Mouse (Mus musculus): ENCODE measurements at regions not wholly inside any gene's neighbourhood (a gene's known extent, or its start where the extent isn't known, plus 50 kb on each side); places are given as distances from the start of the nearest gene placed in this dataset.
A peak's percentile ranks its signal among the peaks of the same experiment; 100 is the strongest.

DNA sequence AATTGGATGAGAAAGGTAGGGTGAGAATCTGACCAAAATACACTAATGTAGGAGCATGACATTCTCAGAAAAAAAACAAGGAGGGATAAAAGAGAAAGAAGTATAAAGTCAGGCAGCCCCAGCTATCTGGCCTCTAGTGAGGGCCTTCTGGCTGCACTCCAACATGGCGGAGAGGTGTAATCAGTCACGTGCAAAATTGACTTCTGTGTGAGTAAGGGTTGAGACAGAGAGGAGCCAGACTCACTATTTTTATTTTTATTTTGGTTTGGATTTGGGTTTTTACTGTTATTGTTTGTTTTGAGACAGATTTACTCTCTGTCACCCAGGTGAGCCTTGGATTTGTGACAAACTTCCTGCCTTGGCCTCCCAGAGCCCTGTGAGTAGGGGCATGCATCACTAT lies 174.0 kb upstream of the Tars start:
- no peak for DNase-seq (ENCODE audit: low spot score in 2 of 2)

DNA sequence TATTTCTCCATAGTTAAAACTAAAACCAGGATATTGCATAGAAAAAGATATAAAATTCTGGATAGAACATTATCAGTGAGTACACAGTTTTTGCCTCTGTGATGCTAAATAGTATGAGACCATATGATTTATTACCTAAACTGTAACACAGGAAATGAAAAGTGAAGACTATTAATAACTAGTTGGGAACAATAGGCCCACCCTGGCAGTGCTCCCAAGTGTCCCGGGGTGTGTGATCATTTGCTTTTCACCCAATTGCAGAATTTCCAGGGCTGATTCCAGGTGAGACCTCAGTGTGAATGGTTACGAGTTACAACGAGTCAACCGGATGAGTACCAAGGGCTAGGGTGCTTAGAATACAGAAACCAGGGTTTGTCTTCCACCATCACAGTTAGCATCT lies 172.6 kb upstream of the Tars start:
- no peak for DNase-seq (ENCODE audit: low spot score in 2 of 2)

DNA sequence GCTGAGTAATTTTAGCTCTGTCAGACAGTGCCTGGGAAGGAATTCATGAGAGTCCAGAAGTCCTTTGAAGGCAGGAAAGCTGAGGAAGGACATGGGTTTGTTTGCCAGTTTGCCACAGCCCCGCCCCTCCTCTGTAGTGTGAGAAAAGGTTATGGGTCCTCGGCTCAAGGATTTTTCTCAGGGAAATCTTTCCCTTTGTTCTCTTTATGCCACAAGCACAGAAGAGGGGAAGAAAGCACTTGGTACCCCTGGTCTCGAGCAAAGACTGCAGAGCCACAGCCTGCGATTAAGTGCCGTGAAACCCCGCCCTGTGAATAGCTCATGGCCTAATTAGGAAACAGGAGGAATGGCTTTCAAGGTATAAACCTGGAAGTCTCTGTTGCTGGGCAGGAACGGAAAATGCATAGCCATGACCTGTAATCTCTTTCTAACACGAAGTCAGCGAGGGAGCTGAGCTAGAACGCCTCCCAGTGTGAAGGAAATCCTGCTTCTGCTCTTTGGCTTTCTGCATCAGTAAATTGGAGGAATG lies 166.1 kb upstream of the Tars start:
- no peak for DNase-seq (ENCODE audit: low spot score in 2 of 2)

DNA sequence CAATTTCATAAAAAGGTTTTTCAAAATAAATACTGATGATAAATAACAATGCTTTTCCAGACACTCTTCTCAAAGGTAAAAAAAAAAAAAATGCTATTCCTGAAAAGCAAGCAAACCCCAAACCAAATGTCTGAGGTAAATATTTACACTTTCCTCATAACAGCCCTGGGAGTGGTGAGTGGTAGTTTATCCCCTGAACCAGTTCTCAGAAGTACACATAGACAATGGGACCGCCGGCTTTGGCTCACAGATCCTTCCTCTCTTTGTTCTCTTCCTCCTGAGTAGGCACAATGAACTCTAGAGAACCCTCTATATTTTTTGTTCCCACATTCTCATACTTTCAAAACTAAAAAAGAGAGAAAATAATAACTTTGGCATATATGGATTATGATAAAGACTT lies 153.1 kb upstream of the Tars start:
- no peak for DNase-seq (ENCODE audit: low spot score in 2 of 2)

DNA sequence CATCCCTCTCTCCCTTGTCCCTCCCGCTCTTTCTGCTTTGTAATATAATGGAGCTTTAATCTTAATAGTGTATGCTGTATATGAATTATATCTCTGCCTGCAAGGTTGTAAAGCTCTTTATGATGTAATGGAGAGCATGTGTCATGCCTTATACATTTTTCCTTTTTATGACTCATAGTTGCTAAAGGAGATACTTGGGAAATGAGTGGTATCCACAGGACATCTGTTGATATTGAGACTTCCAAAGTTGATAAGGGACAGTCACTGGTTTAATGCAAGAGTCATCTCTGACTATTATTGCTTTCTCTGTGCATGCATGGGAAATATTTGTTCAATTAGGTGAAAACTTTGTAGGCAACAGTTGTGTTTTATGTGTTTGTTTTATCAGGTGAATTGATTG lies 152.6 kb upstream of the Tars start:
- DNase-seq (ENCODE audit: low spot score in 2 of 2): no peak

DNA sequence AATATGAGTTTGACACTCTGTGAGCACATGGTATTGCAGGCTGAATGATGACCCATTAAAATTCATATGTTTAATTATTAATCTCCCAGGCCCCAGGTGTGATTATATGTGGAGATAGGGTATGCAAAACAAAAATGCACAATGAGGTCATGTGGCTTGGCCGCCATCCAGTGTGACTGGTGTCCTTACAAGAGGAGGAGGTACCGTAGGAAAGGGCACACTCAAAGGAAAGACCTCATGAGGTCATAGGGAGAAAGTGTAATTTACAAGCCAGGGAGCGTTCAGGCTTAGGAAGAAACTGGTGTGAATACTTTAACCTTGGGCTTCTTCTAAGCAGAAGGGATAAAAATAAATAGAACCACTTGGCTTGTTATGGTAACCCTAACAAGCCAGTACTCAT lies 140.0 kb upstream of the Tars start:
- no peak for DNase-seq (ENCODE audit: low spot score in 2 of 2)

DNA sequence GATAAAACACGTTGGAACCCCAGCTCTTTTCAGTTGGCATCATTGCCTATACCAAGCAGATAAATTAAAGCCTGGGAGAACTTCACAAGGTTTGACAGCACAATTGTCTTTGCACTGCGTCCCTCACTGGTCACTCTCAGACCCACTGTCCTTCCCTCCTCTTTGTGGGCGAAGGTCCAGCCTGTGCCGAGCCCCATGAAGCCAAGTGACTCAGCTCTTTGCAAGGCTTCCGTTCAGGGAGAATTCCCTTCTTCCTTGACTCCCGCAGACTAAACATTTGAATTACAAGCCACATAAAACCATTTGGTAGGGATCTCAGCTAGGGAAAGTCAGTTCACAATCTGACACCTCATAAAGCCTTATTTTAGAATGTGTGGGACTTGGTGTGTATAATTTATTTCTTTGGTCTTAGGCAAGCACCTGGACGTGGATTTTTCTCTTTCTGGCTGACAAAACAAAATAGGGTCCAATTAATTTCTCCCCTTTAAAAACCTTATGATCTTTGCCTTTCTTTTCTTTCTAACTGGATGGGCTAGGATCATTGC lies 136.7 kb upstream of the Tars start:
- DNase-seq (ENCODE audit: low spot score in 2 of 2): no peak

DNA sequence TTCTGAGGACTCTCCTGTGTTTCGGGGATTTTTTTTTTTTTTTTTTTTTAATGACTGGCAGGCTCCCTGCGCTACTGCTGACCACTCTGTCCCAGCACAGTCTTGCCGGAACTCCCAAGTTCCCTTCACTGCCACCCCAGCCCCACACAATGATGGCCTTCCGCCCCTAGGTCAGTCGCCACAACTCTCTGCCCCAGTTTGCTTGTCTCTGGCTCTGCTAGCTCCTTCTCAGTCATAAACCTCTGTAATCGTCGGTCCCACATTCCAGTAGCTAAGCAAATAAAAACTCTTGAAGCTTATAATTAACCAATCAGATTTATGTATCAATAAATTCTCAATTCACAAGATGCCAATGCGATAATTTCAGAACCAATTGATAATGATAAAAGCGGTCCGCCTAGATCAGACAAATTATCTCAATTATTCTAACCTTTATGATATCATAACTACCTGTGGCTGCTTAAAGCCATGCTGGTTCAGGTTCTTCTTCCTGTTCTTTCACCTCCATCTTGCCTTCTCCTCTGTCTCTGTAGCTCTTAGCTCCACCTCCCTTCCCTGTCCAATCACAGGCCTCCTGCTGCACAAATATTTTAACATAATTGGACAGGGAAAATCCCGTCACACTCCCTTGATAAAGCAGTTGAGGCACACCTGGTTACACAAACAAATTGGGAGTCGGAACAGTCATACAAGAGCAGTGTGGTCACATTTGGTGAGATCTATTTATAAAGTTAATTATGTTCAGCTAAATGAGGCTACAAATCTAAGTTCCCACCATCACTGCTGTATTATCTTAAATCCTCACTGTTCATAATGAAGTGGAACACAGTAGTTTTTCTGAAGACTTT lies 135.2 kb upstream of the Tars start:
- DNase-seq (ENCODE audit: low spot score in 2 of 2): no peak

DNA sequence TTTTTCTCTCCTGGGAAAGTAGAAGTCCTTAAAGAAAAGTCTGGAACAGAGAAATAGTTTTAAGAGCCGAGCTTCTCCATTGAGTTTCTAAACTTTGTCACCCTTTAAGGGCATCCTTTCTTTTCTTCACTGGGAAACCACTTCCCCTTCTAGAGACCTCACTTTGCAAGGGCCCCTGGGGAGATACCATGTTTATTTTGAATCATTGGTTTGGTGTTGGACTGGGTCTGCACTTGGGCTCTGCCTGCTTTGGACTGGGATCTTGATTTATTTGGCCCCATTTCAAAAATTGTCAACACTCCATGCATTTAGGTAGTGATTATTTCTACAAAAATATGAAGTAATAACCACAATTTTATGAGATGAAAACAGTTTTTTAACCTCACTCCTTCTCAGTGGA lies 134.2 kb upstream of the Tars start:
- DNase-seq (ENCODE audit: low spot score in 2 of 2): no peak

DNA sequence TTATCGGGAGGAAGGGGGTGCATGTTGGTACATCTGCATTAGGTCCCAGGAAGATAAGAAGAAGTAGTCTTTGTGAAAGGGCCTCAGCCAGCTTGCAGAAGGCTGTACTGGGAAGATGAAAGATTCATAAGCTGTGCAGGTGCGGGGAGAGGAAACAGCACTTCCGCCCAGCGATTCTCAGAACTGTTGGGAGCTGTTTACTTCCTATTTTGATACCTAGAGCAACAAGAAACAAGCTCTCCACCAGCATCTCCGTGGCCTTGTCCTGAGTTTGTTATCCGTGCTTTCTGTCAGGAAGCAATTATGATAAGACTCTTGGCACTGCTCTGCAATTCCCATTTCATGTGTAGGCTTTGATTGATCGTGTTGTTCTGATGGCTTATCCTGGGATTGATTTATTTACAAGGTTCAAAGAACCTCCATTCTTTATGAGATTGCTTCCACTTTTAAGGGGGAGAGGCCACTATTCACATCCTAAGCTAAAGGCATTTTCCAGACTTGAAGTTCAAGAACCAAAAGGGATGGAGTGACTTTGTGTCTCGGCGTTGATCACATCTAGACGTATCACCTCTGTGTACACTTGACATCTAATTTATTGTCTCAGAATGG lies 133.6 kb upstream of the Tars start:
- peak in 1 of 2 experiments; percentile 46 for DNase-seq (ENCODE audit: low spot score in 2 of 2)

DNA sequence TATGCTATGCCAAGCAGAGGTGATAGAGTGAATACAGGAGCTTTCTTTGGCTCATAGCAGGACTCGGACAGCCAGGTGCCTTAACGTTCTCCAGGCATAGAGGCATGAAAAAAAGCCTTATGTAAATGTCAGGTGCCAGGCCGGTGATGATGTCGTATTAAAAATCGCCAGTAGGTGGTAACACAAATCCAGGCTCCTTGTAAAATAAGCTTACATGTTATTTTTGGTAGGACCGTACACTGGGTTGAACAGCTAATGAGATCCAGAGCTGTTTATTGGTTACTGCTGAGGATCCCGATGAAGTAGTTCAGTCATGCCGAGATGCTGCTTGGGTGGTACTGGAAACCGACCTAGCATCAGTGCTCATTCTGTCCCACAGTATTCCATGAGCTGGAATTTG lies 133.1 kb upstream of the Tars start:
- DNase-seq (ENCODE audit: low spot score in 2 of 2): peak in 1 of 2 experiments; percentile 17

DNA sequence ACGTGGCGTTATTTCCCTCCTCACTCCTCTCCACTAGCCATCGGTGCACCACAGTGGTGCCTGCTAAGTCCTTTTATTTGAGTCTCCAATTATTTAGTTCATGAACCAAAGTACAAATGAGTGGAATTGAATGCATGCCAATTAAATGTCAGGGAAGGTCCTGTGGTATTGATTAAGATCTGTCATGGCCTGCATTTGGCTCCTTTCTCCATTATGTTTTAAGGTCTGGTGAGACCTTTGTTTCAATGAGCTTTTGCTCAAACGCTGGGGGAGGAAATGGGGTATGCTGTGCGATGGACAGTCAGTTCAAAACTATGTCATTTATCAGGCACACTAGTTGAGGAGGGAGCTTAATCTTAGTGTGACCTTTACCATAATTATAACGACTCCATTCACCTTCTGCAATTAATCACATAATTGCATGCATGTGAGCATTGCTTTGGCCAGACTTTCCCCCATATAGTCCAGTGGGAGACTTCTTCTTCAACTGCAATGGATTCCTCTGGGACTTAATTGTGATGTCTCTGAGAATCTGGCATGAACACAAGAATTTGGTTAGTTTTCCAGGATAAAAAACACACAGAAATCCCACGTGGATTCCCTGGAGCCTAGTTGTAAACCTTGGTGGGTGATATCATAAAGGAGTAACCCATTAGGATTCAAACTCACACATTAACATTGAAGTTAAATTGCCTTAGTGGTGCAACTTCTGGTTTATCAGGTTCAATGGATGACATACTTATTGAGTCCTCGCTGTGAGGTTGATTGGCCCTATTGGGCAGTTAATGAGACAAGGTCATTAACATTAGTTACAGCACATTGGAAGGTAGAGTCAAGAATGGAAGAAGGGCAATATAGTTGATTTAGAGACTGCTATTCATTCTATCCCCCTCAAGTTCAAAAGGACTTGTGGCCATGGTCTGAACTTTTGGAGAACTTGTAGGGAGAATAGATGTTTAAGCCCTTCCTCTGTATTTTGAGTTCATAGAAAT lies 130.7 kb upstream of the Tars start:
- no peak for DNase-seq (ENCODE audit: low spot score in 2 of 2)

DNA sequence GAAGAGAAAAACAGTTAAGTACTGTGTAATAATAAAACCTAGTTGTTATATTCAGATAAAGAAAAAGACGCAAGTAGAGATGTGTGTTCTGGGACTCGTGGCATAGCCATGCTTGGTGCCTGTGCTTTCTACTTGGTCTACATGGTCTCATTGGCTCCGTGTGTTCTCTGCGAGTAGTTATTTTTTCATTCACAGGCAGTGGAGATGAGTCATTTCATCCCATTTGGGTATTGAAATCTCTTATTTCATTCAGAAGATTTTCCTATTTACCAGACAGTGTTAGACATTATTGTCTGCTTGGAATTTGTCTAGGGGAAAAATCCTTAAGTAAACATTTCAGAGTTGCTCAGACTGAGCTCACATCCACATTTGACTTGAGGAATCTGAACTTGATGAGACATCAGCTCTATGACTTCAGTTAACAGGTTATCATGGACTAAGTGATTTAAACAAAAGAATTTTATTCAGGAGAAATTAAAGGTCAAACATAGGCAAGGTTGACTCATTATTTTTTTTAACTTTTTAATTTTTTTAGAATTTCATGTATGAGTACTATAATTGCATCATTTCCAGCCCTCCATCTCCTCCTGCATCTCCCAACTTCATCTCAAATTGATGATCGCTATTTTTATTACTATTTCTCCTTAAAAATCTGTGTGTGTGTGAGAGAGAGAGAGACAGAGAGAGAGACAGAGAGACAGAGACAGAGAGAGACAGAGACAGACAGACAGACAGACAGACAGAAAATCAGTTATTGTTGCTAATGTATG lies 125.1 kb upstream of the Tars start:
- DNase-seq (ENCODE audit: low spot score in 2 of 2): no peak

DNA sequence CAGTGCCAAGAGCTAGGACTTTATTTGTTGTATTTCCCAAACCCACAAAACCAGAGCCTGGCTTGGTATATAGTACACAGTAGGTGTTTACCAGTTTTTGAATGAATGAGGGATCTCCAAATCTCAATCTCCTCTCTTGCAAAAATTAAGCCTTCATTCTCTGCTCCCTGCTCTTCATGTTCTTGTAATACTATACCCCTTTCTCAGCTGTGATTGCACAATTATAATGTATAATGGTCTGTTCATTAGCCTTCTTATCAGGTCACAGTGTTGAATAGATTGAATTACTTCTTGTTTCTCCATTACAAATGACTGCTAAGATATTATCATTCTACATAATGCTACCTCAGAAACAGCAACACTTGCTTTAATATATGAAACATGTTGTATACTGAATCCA lies 119.1 kb upstream of the Tars start:
- DNase-seq (ENCODE audit: low spot score in 2 of 2): no peak

DNA sequence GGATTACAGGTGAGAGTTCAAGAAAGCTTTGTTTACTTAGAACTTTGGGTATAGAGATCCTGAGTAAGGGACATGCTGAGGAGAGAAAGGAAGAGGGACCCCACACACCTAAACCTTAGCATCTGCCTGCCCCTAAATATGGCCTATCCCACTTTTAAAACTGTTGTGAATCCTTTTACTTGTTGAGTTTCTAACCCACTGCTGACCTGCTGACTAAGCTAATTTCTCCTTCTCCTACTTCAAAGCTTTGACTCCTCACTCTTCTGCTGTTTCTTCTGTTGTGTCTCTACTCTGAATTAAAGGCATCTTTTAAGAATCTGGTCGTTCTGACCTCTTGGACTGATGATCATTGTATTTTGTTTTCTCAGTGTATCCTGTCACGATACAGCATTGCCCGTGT lies 118.4 kb upstream of the Tars start:
- no peak for DNase-seq (ENCODE audit: low spot score in 2 of 2)

DNA sequence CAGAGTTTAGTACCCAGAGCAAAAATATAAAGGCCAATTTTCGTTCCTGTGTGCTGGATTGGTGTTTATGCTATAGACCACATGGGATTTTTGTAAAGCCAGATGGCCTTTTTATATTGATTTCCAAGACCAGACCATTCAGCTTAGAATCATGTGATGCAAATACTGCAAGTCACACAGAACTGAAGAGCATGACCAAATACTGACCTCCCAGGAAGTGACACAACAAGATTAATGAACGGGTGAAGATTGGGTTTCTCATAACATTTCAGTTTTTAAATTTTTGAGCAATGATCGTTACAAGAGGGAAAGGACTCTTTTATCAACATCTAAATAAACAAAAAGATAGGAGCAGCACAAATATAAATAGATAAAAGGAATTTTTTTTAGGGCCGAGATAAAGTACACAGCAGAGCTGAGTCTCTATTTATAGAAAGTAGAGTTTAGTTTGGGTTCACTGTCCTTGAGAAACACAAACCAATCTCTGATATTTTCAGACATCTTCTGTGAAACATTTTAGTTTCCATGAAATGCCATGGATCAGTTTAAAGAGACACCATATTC lies 105.7 kb upstream of the Tars start:
- DNase-seq (ENCODE audit: low spot score in 2 of 2): no peak

DNA sequence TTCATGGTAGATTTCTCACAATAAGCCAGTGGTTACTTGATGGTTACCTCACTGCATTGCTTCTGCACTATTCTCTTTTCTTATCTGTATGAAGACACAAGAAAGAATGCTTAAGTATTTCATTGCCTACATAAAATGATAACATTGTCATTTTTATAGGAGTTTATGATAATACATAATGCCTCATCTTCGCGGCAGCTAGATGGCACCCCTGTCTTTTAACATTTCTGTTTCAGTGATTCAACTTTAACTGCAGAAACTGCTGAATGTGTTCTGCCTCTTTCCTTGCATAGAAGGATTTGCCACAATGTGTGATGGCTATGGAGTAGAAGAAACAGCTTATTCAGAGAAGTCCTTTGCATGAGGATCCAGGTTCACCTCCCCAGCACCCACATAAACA lies 97.0 kb upstream of the Tars start:
- no peak for DNase-seq (ENCODE audit: low spot score in 2 of 2)

DNA sequence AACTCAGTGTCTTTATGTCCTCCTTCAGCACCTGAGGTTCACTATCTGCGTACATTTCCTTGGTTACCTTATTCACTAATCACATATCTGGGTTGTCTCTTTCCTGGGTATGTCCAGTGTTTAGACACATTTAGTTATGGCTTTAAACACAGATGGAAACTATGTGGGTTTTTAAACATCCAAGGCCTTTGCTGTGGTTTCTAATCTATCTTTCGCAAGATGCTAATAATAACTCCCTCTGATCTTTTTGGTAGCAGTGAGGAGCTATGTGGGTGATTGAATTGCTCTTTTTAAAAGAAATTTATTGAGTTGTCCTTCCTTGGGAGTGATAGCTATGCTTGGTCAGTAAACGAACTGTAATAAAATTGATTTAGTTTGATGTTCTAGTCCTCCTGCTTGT lies 89.7 kb upstream of the Tars start:
- DNase-seq (ENCODE audit: low spot score in 2 of 2): no peak

DNA sequence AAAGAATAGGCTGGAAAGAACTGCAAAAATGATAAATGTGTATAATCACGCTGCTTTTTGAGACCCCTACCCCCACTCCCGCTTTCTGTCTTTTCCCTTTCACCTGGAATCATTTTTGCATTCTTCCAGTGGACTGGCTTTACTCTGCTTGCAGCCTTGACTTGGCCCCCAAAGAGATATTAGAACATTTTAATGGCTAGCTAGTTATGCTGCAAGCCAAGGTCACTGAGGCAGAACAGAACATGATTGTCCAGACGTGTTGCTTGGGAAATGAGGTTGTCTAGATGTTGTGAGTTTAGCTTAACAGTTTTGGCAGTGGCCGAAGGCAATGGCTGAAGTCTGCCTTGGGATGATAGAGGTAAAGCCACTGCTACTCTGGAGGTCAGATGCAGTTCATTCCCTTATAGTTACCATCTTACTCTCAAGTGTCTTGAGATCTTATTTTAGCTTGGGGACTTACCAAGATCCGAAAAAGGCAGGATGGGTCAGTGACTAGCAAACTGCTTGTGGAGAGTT lies 87.9 kb upstream of the Tars start:
- DNase-seq (ENCODE audit: low spot score in 2 of 2): no peak

DNA sequence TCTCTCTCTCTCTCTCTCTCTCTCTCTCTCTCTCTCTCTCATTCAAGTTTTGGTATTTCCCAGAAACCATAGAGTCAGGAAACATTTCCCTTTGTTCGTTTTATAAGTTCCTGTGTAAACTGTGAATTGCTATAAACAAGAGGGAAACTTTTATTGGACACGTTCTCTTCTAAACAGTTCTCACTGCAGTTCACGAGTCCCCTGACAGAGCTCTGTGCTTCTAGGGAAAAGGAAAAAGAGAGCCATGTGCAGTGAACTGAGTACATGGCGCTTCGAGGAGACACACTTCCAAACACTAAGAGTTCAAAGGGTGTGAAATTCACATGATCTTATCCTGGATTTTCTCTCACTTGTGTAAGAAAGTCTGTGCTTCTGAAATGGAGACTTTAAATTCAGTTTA lies 84.5 kb upstream of the Tars start:
- DNase-seq (ENCODE audit: low spot score in 2 of 2): no peak

Data from spleen, postnatal 10 days (tissue).